In the genomic region with DNA sequence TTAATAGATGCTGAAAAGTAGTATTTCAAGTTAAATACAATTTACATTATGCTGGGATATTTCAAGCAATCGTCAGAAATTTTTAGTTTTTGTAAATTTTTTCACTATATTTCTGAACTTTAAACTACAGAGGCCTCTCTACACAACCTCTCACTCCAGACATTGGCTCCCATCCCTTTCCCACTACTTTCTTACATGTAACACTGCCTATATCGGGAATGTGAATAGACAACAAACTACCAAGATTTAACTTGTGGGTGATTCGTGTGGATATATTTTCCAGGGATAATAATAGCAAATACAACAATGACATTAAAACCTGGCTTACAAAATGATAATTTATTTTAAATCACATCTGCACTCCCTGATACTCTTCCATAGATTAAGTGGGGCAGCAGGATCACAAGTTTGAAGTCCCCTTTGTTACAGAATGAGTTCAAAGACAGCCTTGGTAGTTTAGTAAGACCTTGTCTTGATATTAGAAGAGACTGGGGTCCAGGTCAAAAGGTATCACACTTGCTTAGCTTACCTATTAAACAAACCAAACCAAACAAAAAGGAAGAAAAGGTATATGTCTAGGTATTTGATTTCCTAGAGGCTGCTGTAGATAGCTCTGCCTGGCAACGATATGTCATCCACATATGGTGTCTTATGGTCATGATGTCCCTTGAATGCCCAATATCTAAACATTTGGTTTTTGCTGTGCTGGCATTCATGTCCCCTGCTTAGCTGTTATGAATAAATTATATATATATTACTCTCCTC, we compare ENCODE assay signal across 1 mouse cellular context.
TF ChIP-seq lines count a peak whose summit lies in the region.

No protein-coding gene starts in this region.

TF ChIP-seq in C2C12, 6 proteins besides CTCF, POLR2A, EP300 and RAD21:
- TF ChIP-seq CEBPB (IDR thresholded peaks at IDR 0.05; ENCODE audit: low read depth): no peak
- TF ChIP-seq FOSL1 (IDR thresholded peaks at IDR 0.05; ENCODE audit: insufficient read depth, low read length, poor library complexity, severe bottlenecking): no peak
- no peak for TF ChIP-seq MAX (IDR thresholded peaks at IDR 0.05)
- no peak for TF ChIP-seq USF1 (IDR thresholded peaks at IDR 0.05; ENCODE audit: low read depth)
- no peak for TF ChIP-seq MYOD1 (IDR thresholded peaks at IDR 0.05; ENCODE audit: control insufficient read depth, insufficient read length, low read depth)
